Mouse (Mus musculus): ENCODE data around the gene Lpo.
"Not testable (repeated sequence)": the region's sequence is repeated elsewhere in the genome, so short reads cannot be mapped to it uniquely, and the experiment has no call there.

Lpo gene

GRCm38 (mm10) chr11:87828239-87828900 lies at the start of gene Lpo:
TSS of gene Lpo (minus strand) at chr11:87828289.
- DNase-seq: no peak

DNA sequence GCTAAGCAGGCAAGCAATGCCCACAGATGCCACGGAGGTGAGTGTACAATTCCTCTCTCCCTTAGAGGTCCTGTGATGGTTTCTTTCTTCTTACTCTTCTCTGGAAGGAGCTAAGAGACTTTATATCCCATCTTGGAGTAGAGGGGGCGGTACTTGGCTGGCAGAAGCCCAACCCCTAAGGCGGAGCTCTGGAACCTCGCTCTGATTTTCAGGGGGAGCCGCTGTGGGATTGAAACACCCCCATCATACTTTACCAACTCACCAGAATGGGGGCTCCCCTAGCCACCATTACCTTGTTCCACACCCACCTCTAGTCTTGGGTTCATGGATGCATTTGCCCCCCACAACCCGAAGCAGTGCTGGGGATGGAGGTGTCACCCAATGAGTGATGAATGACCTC lies 47.3 kb upstream of the Lpo start, which contains the start of gene Epx:
Gene Epx, minus strand, starts transcription at position 101 of the 400 bp plus-strand sequence.
- no peak for DNase-seq

GRCm38 (mm10) chr11:87871766-87872165 lies 43.7 kb upstream of the Lpo start:
- DNase-seq: no peak

DNA sequence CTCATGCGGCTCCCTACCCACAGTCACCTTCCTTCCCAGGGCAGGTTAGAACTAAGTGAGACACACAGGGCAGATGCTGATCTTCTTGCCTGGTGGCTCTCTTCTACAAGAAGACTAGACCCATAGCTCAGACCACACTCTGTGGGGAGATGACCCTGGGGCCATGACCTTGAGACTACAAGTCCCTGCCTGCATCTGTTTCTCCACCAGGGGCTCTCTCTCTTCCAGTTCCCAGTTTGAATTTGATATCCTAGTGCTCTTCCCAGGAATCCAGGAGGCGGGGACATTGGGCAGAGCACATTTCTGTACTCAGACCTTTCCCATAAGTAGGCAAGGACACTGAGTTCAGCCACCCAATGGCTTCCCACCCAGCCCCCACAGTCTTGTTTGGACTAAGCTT lies 42.0 kb upstream of the Lpo start:
- DNase-seq: no peak

DNA sequence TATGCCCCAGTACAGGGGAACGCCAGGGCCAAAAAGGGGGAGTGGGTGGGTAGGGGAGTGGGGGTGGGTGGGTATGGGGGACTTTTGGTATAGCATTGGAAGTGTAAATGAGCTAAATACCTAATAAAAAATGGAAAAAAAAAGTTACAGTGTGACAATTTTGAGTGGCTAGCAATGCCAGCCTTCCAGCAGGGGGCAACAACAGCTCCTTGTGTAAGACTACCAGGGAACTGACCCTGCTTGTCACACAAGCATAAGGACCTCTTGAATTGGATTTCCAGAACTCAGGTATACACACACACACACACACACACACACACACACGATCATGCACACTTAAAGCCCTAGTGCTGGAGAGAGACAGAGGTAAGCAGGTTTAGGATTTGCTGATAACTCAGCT lies 38.8 kb upstream of the Lpo start:
- not testable (repeated sequence) for DNase-seq

GRCm38 (mm10) chr11:87862805-87863204 lies 34.7 kb upstream of the Lpo start:
- DNase-seq: no peak

DNA sequence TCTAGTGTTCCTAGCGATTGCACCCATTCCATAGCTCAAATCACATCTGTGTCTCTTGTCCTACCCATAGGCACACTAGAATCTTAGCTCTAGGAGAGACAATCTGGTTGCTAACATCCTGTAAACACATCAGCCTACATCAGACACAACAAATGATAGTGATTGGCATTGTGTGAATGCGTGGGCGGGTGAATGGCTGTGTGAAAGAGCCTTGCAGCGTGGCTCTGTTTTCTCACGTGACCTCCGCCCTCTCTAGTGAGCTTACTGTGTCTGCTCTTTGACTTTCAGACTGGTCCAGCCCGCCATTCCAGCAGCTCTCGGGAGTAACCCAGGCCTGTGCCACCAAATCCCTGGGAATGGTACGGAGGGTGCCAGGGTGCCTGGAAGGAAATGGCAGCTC lies 32.3 kb upstream of the Lpo start:
- DNase-seq: no peak

DNA sequence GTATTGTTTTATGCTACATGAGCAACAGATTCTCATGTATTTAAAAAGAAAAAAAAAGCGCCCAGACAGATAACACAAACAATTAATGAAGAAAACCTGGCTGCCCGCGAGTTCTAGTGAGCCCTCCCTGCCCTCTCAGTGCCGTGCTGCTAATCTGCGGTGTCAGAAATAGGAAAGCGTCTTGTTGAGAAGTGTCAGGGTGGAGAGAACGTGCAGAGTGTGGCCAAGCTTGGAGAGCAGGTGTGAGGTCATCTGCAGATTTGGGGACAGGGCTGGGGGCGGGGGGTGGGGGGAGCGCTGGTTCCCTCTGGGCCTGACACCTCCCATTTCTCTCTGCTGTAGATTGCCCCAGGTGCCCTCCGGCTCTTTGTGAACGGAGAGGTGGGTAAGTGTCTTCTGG lies 31.2 kb upstream of the Lpo start:
- no peak for DNase-seq

GRCm38 (mm10) chr11:87854550-87854949 lies 26.5 kb upstream of the Lpo start:
- DNase-seq: no peak

DNA sequence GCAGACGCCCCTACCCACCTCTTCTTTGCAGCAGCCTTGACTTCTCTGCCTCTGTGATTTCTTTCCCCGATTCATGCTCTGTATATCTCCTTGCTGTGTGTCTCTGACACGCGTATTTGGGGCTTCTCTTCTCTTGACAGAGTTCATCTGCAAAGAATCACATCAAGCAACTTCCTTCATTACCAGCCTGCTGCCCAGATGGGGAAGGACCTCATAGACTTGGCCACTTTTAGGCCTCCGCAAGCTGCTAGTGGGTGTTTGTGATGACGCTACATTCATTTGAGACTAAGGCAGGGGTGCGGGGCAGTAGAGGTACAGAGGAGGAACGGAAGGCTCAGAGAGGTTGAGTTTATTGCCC lies 25.5 kb upstream of the Lpo start:
- DNase-seq: peak; percentile 25

DNA sequence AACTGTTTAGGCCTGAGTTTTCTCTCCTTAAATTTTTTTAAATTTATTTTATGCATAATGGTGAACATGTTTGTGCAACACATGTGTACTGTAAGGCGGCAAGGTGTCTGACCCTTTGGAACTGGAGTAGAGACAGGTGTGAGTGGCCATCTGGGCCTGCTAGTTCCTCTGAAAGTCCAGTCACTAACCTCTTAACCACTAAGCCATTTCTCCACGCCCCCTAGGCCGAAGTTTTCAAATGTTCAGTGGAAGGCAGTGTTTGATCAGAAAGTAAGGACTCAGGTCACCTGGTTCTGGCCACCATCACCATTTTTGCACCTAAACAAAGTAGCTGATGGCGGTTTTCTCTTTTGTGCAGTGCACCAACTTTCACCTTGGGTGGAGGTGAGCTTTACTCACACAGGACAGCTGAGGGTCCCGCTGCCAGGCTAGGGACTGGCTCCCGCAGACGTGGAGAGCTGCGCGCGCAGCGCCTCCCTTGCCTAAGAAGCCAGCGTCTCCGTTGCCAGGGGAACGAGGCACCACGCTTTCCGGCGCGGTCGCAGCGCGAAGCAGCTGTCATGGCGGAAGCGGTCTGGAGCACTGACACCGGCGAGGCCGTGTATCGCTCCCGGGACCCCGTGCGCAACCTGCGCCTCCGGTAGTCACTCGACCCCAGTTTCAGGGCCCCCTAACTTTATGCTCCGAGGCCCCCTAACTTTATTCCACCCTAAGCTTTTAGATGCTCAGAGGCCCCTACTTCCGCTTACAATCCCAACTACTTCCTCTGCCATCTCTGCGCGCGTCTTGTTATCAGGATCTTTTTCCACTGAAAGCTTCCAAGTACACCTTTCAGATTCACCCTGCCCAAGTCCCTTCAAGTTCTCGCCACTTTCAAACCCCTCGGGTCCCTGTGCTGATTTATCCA lies 24.9 kb upstream of the Lpo start, which contains the start of gene Mks1:
Gene Mks1, plus strand, starts transcription at position 526 of the 907 bp plus-strand sequence.
- peak; percentile 91 for DNase-seq

DNA sequence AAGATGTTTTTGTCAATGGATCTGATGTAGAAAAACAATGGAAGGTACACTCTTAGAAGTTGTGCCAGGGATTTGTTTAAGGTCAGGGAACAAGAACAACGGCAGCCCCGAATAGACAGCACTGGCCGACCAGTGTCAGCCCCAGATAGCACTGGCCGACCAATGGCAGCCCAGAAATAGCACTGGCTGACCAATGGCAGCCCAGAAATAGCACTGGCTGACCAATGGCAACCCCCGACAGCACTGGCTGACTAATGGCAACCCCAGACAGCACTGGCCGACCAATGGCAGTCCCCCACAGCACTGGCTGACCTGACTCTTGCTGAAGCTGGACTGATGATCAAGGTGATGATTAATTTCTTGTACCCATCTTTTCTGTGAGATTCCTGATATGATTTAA lies 19.8 kb upstream of the Lpo start:
- DNase-seq: no peak

GRCm38 (mm10) chr11:87846968-87847600 lies 19.0 kb upstream of the Lpo start:
- DNase-seq: no peak

- DNase-seq: no peak
Measured at GRCm38 (mm10) chr11:87841436-87841835, 13.3 kb upstream of the Lpo start.

DNA sequence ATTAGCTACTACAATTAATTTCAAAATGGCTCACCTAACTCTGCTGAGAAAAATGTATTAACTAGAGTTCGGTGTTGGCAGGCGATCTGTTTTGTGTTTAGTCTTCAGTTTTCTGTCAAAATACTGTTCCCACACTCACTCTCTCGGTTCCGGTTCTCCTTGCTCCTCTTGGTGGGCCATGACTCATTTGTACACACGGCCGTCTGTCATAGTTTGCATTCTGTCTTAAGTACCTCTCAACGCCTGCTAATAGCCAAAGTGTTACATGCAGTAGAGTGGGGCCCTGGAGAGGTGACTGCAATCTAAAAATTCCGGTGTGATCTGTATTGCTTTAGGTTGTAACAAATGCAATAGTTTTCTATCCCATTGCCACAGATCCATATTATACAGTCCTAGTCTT lies 12.6 kb upstream of the Lpo start:
- DNase-seq: peak; percentile 6

GRCm38 (mm10) chr11:87821502-87821901 lies 6.6 kb downstream of the Lpo start:
- DNase-seq: peak; percentile 66

GRCm38 (mm10) chr11:87817443-87817773 lies 10.7 kb downstream of the Lpo start:
- no peak for DNase-seq

DNA sequence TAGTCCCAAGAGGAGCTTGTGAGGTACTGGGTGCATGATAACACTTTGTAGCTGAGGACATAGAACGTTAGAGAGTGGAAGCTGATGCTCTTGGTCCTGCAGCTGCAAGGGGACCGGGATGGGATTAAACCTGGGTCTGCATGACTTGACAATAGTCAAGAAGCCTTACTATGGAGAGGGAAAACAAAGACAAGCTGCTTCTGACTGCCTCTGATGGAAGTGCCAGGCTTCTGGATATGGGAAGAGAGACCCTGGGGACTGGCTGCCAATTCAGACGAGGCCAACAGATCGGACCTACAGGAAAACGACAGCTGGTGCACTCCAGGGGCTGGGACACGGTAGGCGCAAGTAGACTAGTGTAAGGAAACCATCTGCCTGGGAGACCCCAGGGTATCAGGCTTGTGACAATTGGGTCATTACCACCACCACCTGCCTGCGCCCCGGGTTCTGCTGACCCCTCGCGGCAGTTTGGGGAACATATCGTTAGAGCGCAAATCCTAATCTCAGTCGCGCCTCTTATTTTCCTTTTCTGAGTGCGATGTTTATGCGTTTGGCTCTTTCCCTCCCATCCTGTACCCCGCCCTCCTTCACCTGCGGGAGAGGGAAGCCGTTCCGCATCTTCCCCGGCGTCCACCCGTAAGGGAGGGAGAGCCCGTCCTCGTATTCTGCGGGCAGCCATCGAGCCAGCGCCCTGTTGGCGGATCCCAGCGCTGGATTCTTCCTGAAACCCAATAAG lies 11.2 kb downstream of the Lpo start:
- DNase-seq: no peak

GRCm38 (mm10) chr11:87814831-87815230 lies 13.3 kb downstream of the Lpo start:
- DNase-seq: no peak

GRCm38 (mm10) chr11:87811396-87811795 lies 16.7 kb downstream of the Lpo start:
- DNase-seq: no peak

GRCm38 (mm10) chr11:87808236-87808635 lies 19.9 kb downstream of the Lpo start:
- no peak for DNase-seq

- DNase-seq: no peak
Measured at GRCm38 (mm10) chr11:87807433-87807832, 20.7 kb downstream of the Lpo start.

- no peak for DNase-seq
Measured at GRCm38 (mm10) chr11:87805448-87805847, 22.6 kb downstream of the Lpo start.
